Mouse (Mus musculus): Measurements from ENCODE around the gene Gm28043.

DNA sequence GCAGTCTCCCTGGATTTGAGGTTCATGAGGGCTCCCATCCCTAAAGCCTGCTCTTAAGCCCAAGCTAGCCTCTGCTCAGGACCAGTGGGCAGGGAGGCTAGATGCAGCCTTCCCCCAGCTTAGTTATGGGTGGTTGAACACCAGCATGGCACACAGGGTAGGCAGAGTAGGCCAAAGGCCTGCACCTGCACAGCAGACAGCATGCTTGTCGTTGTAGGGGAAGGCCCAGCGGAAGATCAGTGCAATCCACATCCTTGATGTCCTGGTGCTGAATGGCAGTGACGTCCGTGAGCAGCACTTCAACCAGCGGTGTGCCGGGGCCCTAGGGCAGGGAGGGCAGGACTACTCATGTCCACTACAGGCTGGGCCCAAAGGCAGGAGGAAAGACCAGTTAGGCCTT, 83.7 kb downstream of the Gm28043 start:
- TF ChIP-seq CTCF (IDR thresholded peaks at IDR 0.05; ENCODE audit: extremely low read depth, insufficient read length, insufficient replicate concordance, low read depth, low read length), result no peak
- no peak for TF ChIP-seq POLR2A (IDR thresholded peaks at IDR 0.05; ENCODE audit: low read depth, low read length)

All from small intestine, adult 2 months (tissue).